Mouse (Mus musculus) G1E (cell line): Measurements from ENCODE around the gene Fkbp5.

Experiments used
- CTCF ChIP-seq: IDR thresholded peaks from 2 replicates; pipeline ENCODE4 v1.5.1; 2012; ENCODE audit warnings: low read depth, low read length, inconsistent platforms, mixed read lengths
- GATA1 ChIP-seq: IDR thresholded peaks from 2 replicates; pipeline ENCODE4 v1.6.1; 2012; ENCODE audit warnings: borderline replicate concordance, low read length, inconsistent platforms, mixed read lengths
- POLR2AphosphoS5 ChIP-seq: IDR thresholded peaks from 2 replicates; pipeline ENCODE4 v1.6.1; 2012; ENCODE audit warnings: low read depth, low read length, inconsistent platforms; ENCODE audit not compliant: insufficient replicate concordance

- TF ChIP-seq POLR2AphosphoS5 (no peak), CTCF (no peak), GATA1 (no peak)
These were observed 43.3 kb upstream of the Fkbp5 start, which contains the start of gene Clps for GRCm38 (mm10) chr17:28560598-28560997.
